Mouse (Mus musculus): ENCODE results near the gene Tmub2. TPM values are rescaled to one million over a fixed set of nuclear protein-coding genes. Genes with fewer than 3 reads are reported as not detected.

Tmub2 gene
- 3.8 TPM for polyA plus RNA-seq (2014; fragmentation: Illumina TruSeq; extraction: RNeasy Lipid Tissue Mini Kit (QIAGEN cat#74804); ENCODE audit: low read depth, low replicate concordance)

GRCm38 (mm10) chr11:102284501-102285094, at the start of gene Tmub2:
Gene Tmub2, plus strand, starts transcription at chr11:102284931.

GRCm38 (mm10) chr11:102248630-102249230, 36.0 kb upstream of the Tmub2 start, which contains the start of gene BC030867:
Gene BC030867, plus strand, starts transcription at chr11:102248882.

GRCm38 (mm10) chr11:102268520-102269244, 16.0 kb upstream of the Tmub2 start, which contains the start of gene Asb16:
Gene Asb16, plus strand, starts transcription at chr11:102268743.

GRCm38 (mm10) chr11:102296491-102297472, 12.1 kb downstream of the Tmub2 start, which contains the start of gene Atxn7l3:
Gene Atxn7l3, minus strand, starts transcription at chr11:102296631.

GRCm38 (mm10) chr11:102319410-102319792, 34.7 kb downstream of the Tmub2 start, which contains the start of gene Ubtf:
Gene Ubtf, minus strand, starts transcription at chr11:102319742.

Other genes with a start within 250 kb of the Tmub2 start
- 8.8 TPM for gene Cd300lg, start 243.4 kb upstream of the Tmub2 start, polyA plus RNA-seq (2014; fragmentation: Illumina TruSeq; extraction: RNeasy Lipid Tissue Mini Kit (QIAGEN cat#74804); ENCODE audit: low read depth, low replicate concordance)
- not detected for gene Mpp2, start 196.4 kb upstream of the Tmub2 start, polyA plus RNA-seq (2014; fragmentation: Illumina TruSeq; extraction: RNeasy Lipid Tissue Mini Kit (QIAGEN cat#74804); ENCODE audit: low read depth, low replicate concordance)
- not detected for gene Ppy, start 183.6 kb upstream of the Tmub2 start, polyA plus RNA-seq (2014; fragmentation: Illumina TruSeq; extraction: RNeasy Lipid Tissue Mini Kit (QIAGEN cat#74804); ENCODE audit: low read depth, low replicate concordance)
- not detected for gene Pyy, start 177.1 kb upstream of the Tmub2 start, polyA plus RNA-seq (2014; fragmentation: Illumina TruSeq; extraction: RNeasy Lipid Tissue Mini Kit (QIAGEN cat#74804); ENCODE audit: low read depth, low replicate concordance)
- gene Nags, start 139.4 kb upstream of the Tmub2 start, polyA plus RNA-seq (2014; fragmentation: Illumina TruSeq; extraction: RNeasy Lipid Tissue Mini Kit (QIAGEN cat#74804); ENCODE audit: low read depth, low replicate concordance) = 3.0 TPM
- 1.9 TPM for gene Tmem101, start 128.5 kb upstream of the Tmub2 start, polyA plus RNA-seq (2014; fragmentation: Illumina TruSeq; extraction: RNeasy Lipid Tissue Mini Kit (QIAGEN cat#74804); ENCODE audit: low read depth, low replicate concordance)
- gene Lsm12, start 99.6 kb upstream of the Tmub2 start, polyA plus RNA-seq (2014; fragmentation: Illumina TruSeq; extraction: RNeasy Lipid Tissue Mini Kit (QIAGEN cat#74804); ENCODE audit: low read depth, low replicate concordance) = 28.2 TPM
- not detected for gene G6pc3, start 95.3 kb upstream of the Tmub2 start, polyA plus RNA-seq (2014; fragmentation: Illumina TruSeq; extraction: RNeasy Lipid Tissue Mini Kit (QIAGEN cat#74804); ENCODE audit: low read depth, low replicate concordance)
- 3.7 TPM for gene Hdac5, start 54.8 kb upstream of the Tmub2 start, polyA plus RNA-seq (2014; fragmentation: Illumina TruSeq; extraction: RNeasy Lipid Tissue Mini Kit (QIAGEN cat#74804); ENCODE audit: low read depth, low replicate concordance)
- not detected for gene BC030867, start 36.0 kb upstream of the Tmub2 start, polyA plus RNA-seq (2014; fragmentation: Illumina TruSeq; extraction: RNeasy Lipid Tissue Mini Kit (QIAGEN cat#74804); ENCODE audit: low read depth, low replicate concordance)
- gene Asb16, start 16.2 kb upstream of the Tmub2 start, polyA plus RNA-seq (2014; fragmentation: Illumina TruSeq; extraction: RNeasy Lipid Tissue Mini Kit (QIAGEN cat#74804); ENCODE audit: low read depth, low replicate concordance) = not detected
- 3.3 TPM for gene Atxn7l3, start 11.7 kb downstream of the Tmub2 start, polyA plus RNA-seq (2014; fragmentation: Illumina TruSeq; extraction: RNeasy Lipid Tissue Mini Kit (QIAGEN cat#74804); ENCODE audit: low read depth, low replicate concordance)
- 12.1 TPM for gene Ubtf, start 34.8 kb downstream of the Tmub2 start, polyA plus RNA-seq (2014; fragmentation: Illumina TruSeq; extraction: RNeasy Lipid Tissue Mini Kit (QIAGEN cat#74804); ENCODE audit: low read depth, low replicate concordance)
- gene Slc4a1, start 81.3 kb downstream of the Tmub2 start, polyA plus RNA-seq (2014; fragmentation: Illumina TruSeq; extraction: RNeasy Lipid Tissue Mini Kit (QIAGEN cat#74804); ENCODE audit: low read depth, low replicate concordance) = not detected
- gene Rundc3a, start 108.5 kb downstream of the Tmub2 start, polyA plus RNA-seq (2014; fragmentation: Illumina TruSeq; extraction: RNeasy Lipid Tissue Mini Kit (QIAGEN cat#74804); ENCODE audit: low read depth, low replicate concordance) = not detected
- 57.4 TPM for gene Slc25a39, start 123.0 kb downstream of the Tmub2 start, polyA plus RNA-seq (2014; fragmentation: Illumina TruSeq; extraction: RNeasy Lipid Tissue Mini Kit (QIAGEN cat#74804); ENCODE audit: low read depth, low replicate concordance)
- gene Grn, start 145.4 kb downstream of the Tmub2 start, polyA plus RNA-seq (2014; fragmentation: Illumina TruSeq; extraction: RNeasy Lipid Tissue Mini Kit (QIAGEN cat#74804); ENCODE audit: low read depth, low replicate concordance) = 12.5 TPM
- gene Fam171a2, start 162.8 kb downstream of the Tmub2 start, polyA plus RNA-seq (2014; fragmentation: Illumina TruSeq; extraction: RNeasy Lipid Tissue Mini Kit (QIAGEN cat#74804); ENCODE audit: low read depth, low replicate concordance) = not detected
- gene Itga2b, start 185.2 kb downstream of the Tmub2 start, polyA plus RNA-seq (2014; fragmentation: Illumina TruSeq; extraction: RNeasy Lipid Tissue Mini Kit (QIAGEN cat#74804); ENCODE audit: low read depth, low replicate concordance) = not detected